Mouse (Mus musculus) forebrain, embryonic 15.5 days (tissue): Measurements from ENCODE around the gene Shb. TPM values are rescaled to one million over a fixed set of nuclear protein-coding genes. Genes with fewer than 3 reads are reported as not detected.

Experiments used
- ATAC-seq: fragments of 200-750 bp; cut with Nextera tagmentation; replicated peaks from 2 replicates; pipeline ENCODE4 v1.8.0; 2017; ENCODE audit warnings: mild to moderate bottlenecking, moderate TSS enrichment, moderate library complexity
- H3K27ac ChIP-seq: fragments of 300-500 bp; sonication (generic); replicated peaks from 2 replicates; pipeline ENCODE4 v1.5.1; 2015; ENCODE audit warnings: mild to moderate bottlenecking, inconsistent platforms
- H3K27me3 ChIP-seq: fragments of 300-500 bp; sonication (generic); 2 replicates; pipeline ENCODE4 v1.6.1; 2015; ENCODE audit warnings: inconsistent platforms
- H3K36me3 ChIP-seq: fragments of 300-500 bp; sonication (generic); 2 replicates; pipeline ENCODE4 v1.6.1; 2015; ENCODE audit warnings: mild to moderate bottlenecking, inconsistent platforms
- H3K4me1 ChIP-seq: fragments of 300-500 bp; sonication (generic); 2 replicates; pipeline ENCODE4 v1.6.1; 2015; ENCODE audit warnings: inconsistent platforms
- H3K4me2 ChIP-seq: fragments of 300-500 bp; sonication (generic); replicated peaks from 2 replicates; pipeline ENCODE4 v1.6.1; 2015; ENCODE audit warnings: mild to moderate bottlenecking, inconsistent platforms
- H3K4me3 ChIP-seq: fragments of 300-500 bp; sonication (generic); 2 replicates; pipeline ENCODE4 v1.5.1; 2015; ENCODE audit warnings: mild to moderate bottlenecking, inconsistent platforms
- H3K9ac ChIP-seq: fragments of 300-500 bp; sonication (generic); replicated peaks from 2 replicates; pipeline ENCODE4 v1.6.1; 2015; ENCODE audit warnings: mild to moderate bottlenecking, inconsistent platforms
- H3K9me3 ChIP-seq: fragments of 300-500 bp; sonication (generic); 2 replicates; pipeline ENCODE4 v1.6.1; 2016; ENCODE audit warnings: inconsistent platforms
- WGBS: fragments of 180-500 bp; shearing (Covaris S2); methylation state at CpG from one replicate; pipeline ENCODE4 v1.1.7; 2015; ENCODE audit warnings: mixed read lengths; 5-methylcytosine and 5-hydroxymethylcytosine counted together
- polyA plus RNA-seq: library from polyadenylated mRNA; unstranded; fragments of >200 nt; fragmentation: Nextera tagmentation; extraction: Ambion mirVana; gene quantifications from 2 replicates; pipeline ENCODE4 v1.2.1, GENCODE M21; 2015

The Shb gene
- polyA plus RNA-seq, 1 experiment from 2014 or later = 13.1 TPM

DNA sequence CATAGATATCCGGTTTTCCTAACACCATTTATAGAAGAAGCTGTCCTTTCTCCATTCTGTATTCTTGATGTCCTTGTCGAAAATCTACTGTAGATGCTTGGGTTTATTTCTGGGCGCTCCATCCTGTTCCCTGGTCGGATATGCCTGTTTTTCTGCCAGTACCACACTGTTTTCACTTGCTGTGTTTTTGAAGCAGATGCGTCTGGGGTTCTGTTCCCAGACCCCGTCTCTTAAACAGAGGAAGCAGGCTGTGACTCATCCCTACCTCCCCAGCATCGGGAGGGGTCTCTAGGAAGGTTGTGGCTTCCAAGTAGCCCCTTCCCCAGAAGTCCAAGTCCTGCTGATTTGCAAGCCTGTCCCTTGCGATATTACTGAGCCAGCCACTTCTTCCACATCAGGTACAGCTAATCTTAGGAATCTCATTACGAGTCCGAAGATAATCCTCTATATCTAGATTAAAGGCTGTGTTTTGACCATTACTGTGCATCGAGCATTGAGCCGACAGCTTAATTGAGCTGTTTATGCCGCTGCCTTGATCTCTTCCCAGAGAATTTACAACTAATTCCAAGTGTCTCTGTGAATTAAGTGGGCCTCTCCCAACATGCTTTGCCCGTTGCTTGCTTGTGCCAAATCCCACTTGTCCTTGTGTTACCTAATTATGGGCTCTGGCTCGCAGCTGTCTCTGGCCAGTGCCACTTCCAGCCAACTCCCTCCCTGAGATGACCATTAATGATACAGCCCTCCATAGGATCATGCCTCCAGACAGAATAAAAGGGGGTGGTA, 8.1 kb upstream of the Shb start:
- H3K4me1 ChIP-seq = peaks cover 10% of the 10 kb centered on the region
- H3K36me3 ChIP-seq = no peaks in the 10 kb centered on the region
- ATAC-seq = 0 out of 2 replicates have a peak, but pooled peaks have one; percentile 48
- no peak overlapping the region for H3K9ac ChIP-seq
- 33% methylated on average over 15 of the region's 15 CpGs for WGBS
- H3K4me3 ChIP-seq = no peak overlapping the region
- no peak overlapping the region for H3K4me2 ChIP-seq
- no peaks in the 10 kb centered on the region for H3K9me3 ChIP-seq
- H3K27me3 ChIP-seq = no peaks in the 10 kb centered on the region
- H3K27ac ChIP-seq = 0 out of 2 replicates have a peak overlapping the region, but pooled peaks have one; percentile 14

DNA sequence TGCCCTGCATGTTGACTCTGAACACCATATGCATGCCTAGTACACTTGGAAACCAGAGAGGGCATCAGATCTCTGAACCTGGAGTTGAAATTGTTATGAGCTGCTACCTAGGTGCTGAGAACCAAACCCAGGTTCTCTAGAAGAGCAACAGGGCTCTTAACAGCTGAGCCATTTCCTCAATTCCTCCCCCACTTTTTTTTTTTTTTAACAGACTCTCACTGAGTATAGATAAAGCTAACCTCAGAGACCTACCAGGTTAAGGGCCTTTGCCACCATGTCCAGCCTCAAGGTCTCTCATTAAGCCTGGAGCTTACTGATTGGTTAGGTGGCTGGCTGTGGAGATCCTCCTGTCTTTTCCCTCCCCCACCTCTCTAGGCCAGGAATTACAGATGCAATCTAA, 6.9 kb upstream of the Shb start:
- no peaks in the 10 kb centered on the region for H3K9me3 ChIP-seq
- no peak overlapping the region for H3K4me3 ChIP-seq
- peaks cover 10% of the 10 kb centered on the region for H3K4me1 ChIP-seq
- no peak overlapping the region for H3K27ac ChIP-seq
- no peaks in the 10 kb centered on the region for H3K36me3 ChIP-seq
- ATAC-seq = no peak
- no peaks in the 10 kb centered on the region for H3K27me3 ChIP-seq
- H3K9ac ChIP-seq = no peak overlapping the region
- no peak overlapping the region for H3K4me2 ChIP-seq

- Histone ChIP-seq H3K4me1 (peaks cover 41% of the 10 kb centered on the region), H3K9ac (no peak overlapping the region), H3K27ac (no peak overlapping the region), H3K4me2 (no peak overlapping the region), H3K36me3 (no peaks in the 10 kb centered on the region), H3K9me3 (no peaks in the 10 kb centered on the region), H3K4me3 (no peak overlapping the region), H3K27me3 (no peaks in the 10 kb centered on the region)
- WGBS = 29% methylated on average over 1 of the region's 1 CpGs
- no peak for ATAC-seq
Measured at GRCm38 (mm10) chr4:45533436-45533940, 1.2 kb upstream of the Shb start.

DNA sequence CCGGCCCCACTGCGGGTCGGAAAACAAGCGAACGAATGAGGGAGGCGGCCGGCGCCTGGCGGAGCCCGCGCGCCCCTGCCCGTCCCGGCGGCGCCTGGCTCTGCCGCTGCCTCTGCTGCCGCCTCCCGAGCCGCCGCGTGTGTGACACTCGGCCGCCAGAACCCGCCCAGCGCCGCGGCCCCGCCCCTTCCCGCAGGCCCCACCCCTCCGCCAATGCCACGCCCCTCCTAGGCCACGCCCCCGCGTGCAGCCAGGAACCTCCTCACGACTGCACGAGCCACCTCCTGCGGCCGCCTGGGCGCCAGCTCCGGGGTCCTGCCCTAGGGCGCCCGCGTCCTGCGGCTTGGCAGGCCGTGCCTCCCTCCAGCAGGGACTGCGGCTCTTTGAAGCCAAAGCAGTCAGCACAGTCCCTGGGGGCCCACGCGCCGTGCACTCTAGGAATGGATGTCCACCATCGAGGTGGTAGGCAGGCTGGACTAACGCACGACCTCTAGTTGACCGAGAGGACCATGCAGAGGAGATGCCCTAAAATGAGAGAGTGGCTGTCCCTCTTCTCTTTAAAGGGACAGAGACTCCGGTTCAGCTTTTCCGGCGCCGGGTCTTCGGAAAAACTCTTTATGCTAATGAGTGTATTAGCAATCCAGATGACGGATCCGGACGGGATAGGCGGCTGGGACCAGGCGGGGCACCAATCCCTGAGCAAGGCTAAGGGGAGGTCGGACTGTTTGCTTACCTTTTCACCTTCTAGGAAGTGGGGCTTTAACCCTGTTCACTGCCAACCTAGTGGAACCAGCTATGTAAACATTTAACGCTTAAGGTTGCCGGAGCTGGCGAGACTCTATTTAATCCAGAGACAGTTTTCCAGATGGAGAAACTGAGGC, 1.4 kb downstream of the Shb start:
- peak overlapping the region; percentile 89 for H3K27ac ChIP-seq
- H3K4me3 ChIP-seq = peak overlapping the region; percentile 64
- peak overlapping the region; percentile 75 for H3K4me2 ChIP-seq
- ATAC-seq = peak; percentile 87
- H3K9ac ChIP-seq = peak overlapping the region; percentile 84
- H3K4me1 ChIP-seq = peaks cover 67% of the 10 kb centered on the region
- no peaks in the 10 kb centered on the region for H3K27me3 ChIP-seq
- under 1% methylated on average over 57 of the region's 68 CpGs for WGBS
- H3K36me3 ChIP-seq = no peaks in the 10 kb centered on the region
- no peaks in the 10 kb centered on the region for H3K9me3 ChIP-seq

DNA sequence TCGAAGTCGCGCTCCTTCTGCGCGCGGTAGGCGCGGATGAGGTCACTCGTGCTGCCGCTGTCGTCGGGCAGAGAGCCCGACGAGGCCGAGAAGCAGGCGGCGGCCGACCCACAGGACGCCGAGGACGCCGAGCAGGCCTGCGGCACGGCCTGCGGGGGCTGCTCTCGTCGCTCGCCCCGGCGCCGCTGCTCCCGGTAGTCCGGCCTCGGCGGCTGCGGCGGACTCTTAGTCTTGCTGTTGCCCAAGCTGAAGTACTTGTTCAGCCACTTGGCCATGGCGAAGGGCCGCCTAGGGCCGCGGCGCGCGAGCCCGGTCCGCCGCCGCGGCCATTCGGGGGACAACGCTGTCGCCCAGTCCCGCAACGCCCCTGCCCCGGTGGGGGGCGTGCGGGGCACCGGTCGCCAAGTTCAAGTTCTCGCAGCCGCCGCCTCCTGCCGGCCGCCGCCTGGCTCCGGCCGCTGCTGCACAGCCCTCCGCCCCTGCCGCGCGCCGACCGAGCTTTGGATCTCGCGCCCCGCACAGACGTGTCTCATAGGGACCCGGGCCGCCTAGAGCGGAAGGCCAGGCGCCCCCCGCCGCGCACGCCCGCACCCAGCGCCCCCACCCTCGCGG, 2.2 kb downstream of the Shb start:
- Histone ChIP-seq H3K27me3 (no peaks in the 10 kb centered on the region), H3K36me3 (no peaks in the 10 kb centered on the region), H3K27ac (peak overlapping the region; percentile 89), H3K4me1 (peaks cover 75% of the 10 kb centered on the region), H3K9ac (peak overlapping the region; percentile 84), H3K4me2 (peak overlapping the region; percentile 75), H3K9me3 (no peaks in the 10 kb centered on the region), H3K4me3 (peak overlapping the region; percentile 64)
- peak; percentile 69 for ATAC-seq
- WGBS = under 1% methylated on average over 55 of the region's 89 CpGs

DNA sequence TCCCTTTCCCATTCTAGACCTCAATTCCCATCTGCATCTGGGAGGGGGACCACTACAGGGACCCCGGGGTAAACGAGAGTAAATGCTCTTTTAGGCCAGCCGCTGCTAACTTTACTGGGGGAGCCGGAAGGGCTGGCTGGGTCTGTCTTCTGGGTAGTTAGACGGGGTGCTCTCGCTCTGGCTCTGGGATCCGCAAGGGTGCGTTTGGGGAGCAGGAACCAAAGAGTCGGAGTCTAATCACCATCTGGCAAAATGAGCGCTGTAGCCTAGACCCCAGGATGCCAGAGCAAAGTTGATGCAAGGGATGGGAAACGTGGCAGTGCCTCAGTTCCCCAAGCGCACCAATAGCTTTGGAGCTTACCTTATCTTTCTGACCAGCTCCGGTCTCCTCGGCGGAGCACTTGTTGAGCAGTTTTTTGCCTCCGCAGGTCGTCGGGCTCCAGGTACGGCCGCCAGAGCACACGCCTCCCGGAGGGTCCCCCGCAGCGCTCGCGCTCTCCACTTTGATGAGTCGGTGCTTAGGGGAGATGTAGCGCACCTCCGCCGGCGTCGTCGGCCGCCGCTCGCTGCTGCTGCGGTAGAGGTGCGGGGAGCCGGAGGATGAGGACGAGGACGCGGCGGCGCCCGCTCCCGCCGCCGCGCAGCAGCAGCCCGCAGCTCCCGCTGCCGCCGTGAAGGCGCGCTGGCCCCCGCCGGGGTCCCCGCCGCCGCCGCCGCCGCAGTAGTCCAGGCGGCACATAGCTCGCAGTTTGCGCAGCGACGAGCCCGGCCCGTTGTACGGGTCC, 2.9 kb downstream of the Shb start:
- Histone ChIP-seq H3K36me3 (no peaks in the 10 kb centered on the region), H3K9me3 (no peaks in the 10 kb centered on the region), H3K27me3 (no peaks in the 10 kb centered on the region), H3K4me2 (peak overlapping the region; percentile 75), H3K4me1 (peaks cover 76% of the 10 kb centered on the region), H3K9ac (peak overlapping the region; percentile 84), H3K4me3 (peak overlapping the region; percentile 64), H3K27ac (peak overlapping the region; percentile 89)
- ATAC-seq = no peak
- under 1% methylated on average over 55 of the region's 71 CpGs for WGBS

DNA sequence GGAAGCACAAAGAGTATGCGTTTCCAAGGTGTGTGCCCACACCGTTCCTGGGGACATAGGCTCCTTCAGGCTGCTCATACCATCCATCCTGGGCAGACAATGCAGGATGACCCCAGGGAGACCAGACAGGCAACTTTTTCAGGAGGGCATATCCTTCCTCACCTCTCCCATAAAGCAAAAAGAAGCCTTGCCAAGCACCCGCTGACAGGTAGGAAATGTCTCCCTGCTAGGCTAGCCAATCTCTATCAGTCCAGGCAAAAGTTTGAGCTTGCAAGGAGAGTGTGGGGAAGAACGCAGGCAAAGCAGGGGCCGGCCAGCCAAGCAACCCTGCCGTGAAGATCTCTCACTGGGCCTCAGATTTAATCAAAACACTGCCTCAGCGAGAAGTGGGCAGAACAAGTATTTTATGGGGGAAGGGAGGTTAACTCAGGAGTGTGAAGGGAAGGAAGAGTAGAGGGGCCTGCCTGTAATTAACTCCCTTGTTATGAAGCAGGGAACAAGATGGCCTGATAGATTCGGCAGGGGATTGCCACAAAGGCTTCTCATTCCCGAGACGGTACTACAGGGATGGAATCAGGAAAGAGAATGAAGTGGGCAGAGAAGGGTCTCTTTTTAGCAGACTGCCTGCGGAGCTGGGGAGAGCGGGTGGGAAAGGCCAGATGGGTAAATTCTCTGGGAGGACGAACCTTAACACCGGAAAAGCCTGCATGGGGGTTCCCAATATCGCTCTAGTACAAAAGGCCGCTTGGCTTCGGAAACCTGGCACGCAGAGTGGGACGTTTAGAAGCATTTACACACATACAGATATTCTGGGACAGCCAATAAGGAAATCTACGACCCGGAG, 3.7 kb downstream of the Shb start:
- Histone ChIP-seq H3K4me2 (peak overlapping the region; percentile 75), H3K4me3 (peak overlapping the region; percentile 64), H3K4me1 (peaks cover 71% of the 10 kb centered on the region), H3K27ac (peak overlapping the region; percentile 89), H3K36me3 (no peaks in the 10 kb centered on the region), H3K27me3 (no peaks in the 10 kb centered on the region), H3K9ac (peak overlapping the region; percentile 84), H3K9me3 (no peaks in the 10 kb centered on the region)
- WGBS = 3% methylated on average over 21 of the region's 21 CpGs
- ATAC-seq = no peak

- no peak for ATAC-seq
- H3K9me3 ChIP-seq = no peaks in the 10 kb centered on the region
- H3K4me1 ChIP-seq = peaks cover 75% of the 10 kb centered on the region
- WGBS = 89% methylated on average over 2 of the region's 2 CpGs
- peak overlapping the region; percentile 64 for H3K4me3 ChIP-seq
- peak overlapping the region; percentile 75 for H3K4me2 ChIP-seq
- H3K27me3 ChIP-seq = no peaks in the 10 kb centered on the region
- H3K36me3 ChIP-seq = no peaks in the 10 kb centered on the region
- peak overlapping the region; percentile 89; the same call in 1 of the 2 replicates for H3K27ac ChIP-seq
- H3K9ac ChIP-seq = peak overlapping the region; percentile 84
Measured at GRCm38 (mm10) chr4:45527562-45528354, 4.5 kb downstream of the Shb start.

DNA sequence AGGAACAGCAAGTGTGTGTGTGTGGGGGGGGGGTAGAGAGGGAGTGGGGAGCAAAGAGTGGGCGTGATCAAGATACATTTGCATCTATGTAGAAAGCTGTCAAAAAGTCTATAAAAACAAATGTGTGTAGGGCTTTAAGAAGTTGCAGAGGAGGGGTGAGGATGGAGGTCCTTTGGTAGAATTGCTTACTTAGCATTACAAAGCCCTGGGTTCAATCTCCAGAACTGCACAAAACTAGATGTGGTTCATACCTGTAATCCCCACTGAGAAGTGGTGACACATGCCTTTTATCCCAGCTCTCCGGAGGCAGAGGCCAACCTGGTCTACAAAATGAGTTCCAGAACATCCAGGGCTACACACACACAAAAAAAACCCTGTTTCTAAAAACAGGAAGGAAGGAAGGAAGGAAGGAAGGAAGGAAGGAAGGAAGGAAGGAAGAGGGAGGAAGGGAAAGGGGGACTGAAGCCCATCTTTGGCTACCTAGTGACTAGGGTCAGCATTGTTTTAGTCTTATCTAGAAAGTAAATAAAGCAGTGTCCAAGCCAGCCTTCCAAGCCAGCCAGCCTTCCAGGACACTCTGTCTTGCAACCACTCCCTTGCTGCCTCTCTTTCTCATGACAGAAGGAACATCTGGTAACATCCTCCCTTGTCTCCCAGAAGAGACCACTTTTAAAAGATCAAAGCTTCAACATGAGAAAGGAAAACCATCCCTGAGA, 5.3 kb downstream of the Shb start:
- Histone ChIP-seq H3K36me3 (no peaks in the 10 kb centered on the region), H3K9me3 (no peaks in the 10 kb centered on the region), H3K4me1 (peaks cover 74% of the 10 kb centered on the region), H3K27me3 (no peaks in the 10 kb centered on the region), H3K4me3 (peak overlapping the region; percentile 64), H3K9ac (0 out of 2 replicates have a peak overlapping the region, but pooled peaks have one; percentile 84), H3K4me2 (peak overlapping the region; percentile 75), H3K27ac (no peak overlapping the region)
- 56% methylated on average over 2 of the region's 2 CpGs for WGBS
- no peak for ATAC-seq

DNA sequence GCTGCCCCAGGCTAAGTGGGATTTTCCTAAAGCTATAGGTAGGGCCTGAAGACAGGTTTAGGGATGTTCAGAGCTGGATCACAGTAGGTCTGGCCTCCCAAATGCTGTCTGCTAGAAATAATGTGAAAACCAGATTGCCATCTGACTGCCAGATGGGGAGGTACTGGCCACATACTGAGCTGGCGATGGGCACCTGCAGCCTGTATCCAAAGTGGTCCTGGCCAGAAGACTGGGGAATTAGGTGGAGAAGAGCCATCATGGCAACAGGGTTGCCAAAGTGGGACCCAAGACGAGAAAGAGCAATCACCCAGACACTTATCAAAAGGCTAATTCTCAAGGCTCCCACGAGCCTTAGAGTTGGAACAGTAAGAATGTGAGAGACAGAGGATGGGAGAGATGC, 6.1 kb downstream of the Shb start:
- H3K36me3 ChIP-seq = no peaks in the 10 kb centered on the region
- peaks cover 73% of the 10 kb centered on the region for H3K4me1 ChIP-seq

More for the DNA sequence above, 6.1 kb downstream of the Shb start:
- no peaks in the 10 kb centered on the region for H3K9me3 ChIP-seq
- no peaks in the 10 kb centered on the region for H3K27me3 ChIP-seq
- ATAC-seq = no peak
- no peak overlapping the region for H3K9ac ChIP-seq
- peak overlapping the region; percentile 75 for H3K4me2 ChIP-seq
- H3K4me3 ChIP-seq = peak overlapping the region; percentile 64
- WGBS = 72% methylated on average over 3 of the region's 3 CpGs
- H3K27ac ChIP-seq = peak overlapping the region; percentile 19; the same call in 1 of the 2 replicates
